Mouse (Mus musculus): ENCODE results near the gene Tomm34. TPM values are rescaled to one million over a fixed set of nuclear protein-coding genes. Genes with fewer than 3 reads are reported as not detected.

Tomm34 gene
- total RNA-seq, 1 experiment from 2014 or later: 38.3 TPM

GRCm38 (mm10) chr2:164031147-164031546 lies 39.8 kb downstream of the Tomm34 start:
- ATAC-seq (replicated peaks; ENCODE audit: insufficient number of reproducible peaks, low FRiP score, low TSS enrichment, poor library complexity, severe bottlenecking): no peak

DNA sequence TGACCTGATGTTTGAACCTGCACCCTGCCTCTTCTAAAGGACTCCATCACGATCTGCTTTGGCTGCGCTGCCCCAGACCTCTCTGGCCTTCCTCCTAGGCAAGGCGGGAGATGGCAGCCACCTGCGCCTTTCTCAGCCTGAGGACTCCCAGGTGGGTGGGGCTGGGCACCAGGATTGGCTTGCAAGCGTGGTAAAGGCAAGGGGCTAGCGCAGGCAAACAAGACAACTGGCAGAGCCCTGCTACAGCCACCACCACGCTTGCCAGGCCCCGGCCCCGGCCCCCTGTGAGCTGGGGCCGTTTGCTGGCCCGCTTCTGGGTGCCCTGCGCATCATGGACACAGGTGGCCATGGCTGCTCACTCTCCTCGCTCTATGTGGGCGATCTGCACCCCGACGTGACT lies 45.8 kb downstream of the Tomm34 start, which contains the start of gene Pabpc1l:
Gene Pabpc1l (plus strand): TSS at position 301 of the 400 bp plus-strand sequence.
- ATAC-seq (replicated peaks; ENCODE audit: insufficient number of reproducible peaks, low FRiP score, low TSS enrichment, poor library complexity, severe bottlenecking): no peak

- ATAC-seq (replicated peaks; ENCODE audit: insufficient number of reproducible peaks, low FRiP score, low TSS enrichment, poor library complexity, severe bottlenecking): no peak
Measured at GRCm38 (mm10) chr2:164022104-164022503, 48.9 kb downstream of the Tomm34 start.

- no peak for ATAC-seq (replicated peaks; ENCODE audit: insufficient number of reproducible peaks, low FRiP score, low TSS enrichment, poor library complexity, severe bottlenecking)
Measured at GRCm38 (mm10) chr2:164019943-164020342, 51.0 kb downstream of the Tomm34 start.

DNA sequence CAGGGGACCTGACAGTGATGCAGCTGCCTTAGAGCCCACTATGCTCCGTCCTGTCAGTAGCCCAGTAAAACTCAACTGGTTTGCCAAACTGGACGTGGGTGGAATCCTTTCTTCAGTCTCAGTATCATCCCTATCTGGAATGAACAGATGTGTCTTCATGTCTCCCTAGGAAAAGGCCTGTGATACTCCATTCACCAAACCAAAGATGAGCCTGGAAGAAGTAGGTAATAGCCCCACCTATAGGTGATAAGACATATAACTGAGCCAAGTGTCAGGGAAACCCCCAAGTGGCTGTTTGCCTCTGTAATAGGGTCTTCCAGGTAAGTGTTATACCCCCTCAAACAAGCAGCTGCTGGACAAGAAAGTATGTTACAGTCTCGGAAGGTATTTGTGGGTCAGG lies 52.1 kb downstream of the Tomm34 start:
- no peak for ATAC-seq (replicated peaks; ENCODE audit: insufficient number of reproducible peaks, low FRiP score, low TSS enrichment, poor library complexity, severe bottlenecking)

- ATAC-seq (replicated peaks; ENCODE audit: insufficient number of reproducible peaks, low FRiP score, low TSS enrichment, poor library complexity, severe bottlenecking): no peak
Measured at GRCm38 (mm10) chr2:164015304-164015703, 55.7 kb downstream of the Tomm34 start.

GRCm38 (mm10) chr2:164010944-164011343 lies 60.0 kb downstream of the Tomm34 start:
- 0 out of 2 replicates have a peak, but pooled peaks have one; percentile 48 for ATAC-seq (replicated peaks; ENCODE audit: insufficient number of reproducible peaks, low FRiP score, low TSS enrichment, poor library complexity, severe bottlenecking)

DNA sequence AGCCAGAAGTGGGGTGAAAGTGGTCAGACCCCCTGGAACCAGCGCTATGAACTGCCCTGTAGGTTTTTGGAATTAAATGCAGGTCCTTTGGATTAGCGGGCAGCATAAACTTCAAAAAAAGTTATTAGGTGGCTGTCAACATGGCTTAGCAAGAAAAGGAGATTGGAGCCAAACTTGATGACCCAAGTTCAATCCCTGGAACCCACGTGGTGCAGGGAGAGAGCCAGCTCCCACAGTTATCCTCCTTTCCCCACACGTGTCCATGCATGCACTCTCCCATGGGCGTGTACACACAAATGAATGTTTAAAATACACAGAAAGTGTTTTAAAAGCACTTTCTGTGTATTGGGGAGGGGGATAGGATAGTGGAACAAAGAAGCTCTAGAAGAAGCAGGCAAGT lies 60.5 kb downstream of the Tomm34 start:
- no peak for ATAC-seq (replicated peaks; ENCODE audit: insufficient number of reproducible peaks, low FRiP score, low TSS enrichment, poor library complexity, severe bottlenecking)

GRCm38 (mm10) chr2:164009227-164009626 lies 61.7 kb downstream of the Tomm34 start:
- no peak for ATAC-seq (replicated peaks; ENCODE audit: insufficient number of reproducible peaks, low FRiP score, low TSS enrichment, poor library complexity, severe bottlenecking)

GRCm38 (mm10) chr2:164007987-164008545 lies 62.9 kb downstream of the Tomm34 start:
- no peak for ATAC-seq (replicated peaks; ENCODE audit: insufficient number of reproducible peaks, low FRiP score, low TSS enrichment, poor library complexity, severe bottlenecking)

DNA sequence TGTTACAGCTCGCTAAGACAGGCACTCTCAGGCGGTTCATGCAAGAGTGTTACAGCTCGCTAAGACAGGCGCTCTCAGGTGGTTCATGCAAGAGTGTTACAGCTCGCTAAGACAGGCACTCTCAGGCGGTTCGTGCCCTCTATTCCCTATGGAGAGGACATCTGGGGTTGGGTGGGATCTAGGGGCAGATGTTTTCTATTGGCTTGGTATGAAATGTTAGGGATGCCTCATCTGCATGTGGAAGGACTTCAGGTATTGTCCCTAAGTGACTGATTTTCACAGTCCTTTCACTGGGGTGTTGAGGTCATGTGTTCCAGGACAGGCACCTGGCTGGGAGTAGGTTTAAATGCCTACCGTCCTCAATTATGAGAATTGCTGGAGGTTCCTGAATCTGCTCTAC lies 63.4 kb downstream of the Tomm34 start:
- ATAC-seq (replicated peaks; ENCODE audit: insufficient number of reproducible peaks, low FRiP score, low TSS enrichment, poor library complexity, severe bottlenecking): no peak

GRCm38 (mm10) chr2:164006932-164007331 lies 64.0 kb downstream of the Tomm34 start:
- peak; percentile 76 for ATAC-seq (replicated peaks; ENCODE audit: insufficient number of reproducible peaks, low FRiP score, low TSS enrichment, poor library complexity, severe bottlenecking)

GRCm38 (mm10) chr2:164004503-164004902 lies 66.5 kb downstream of the Tomm34 start:
- ATAC-seq (replicated peaks; ENCODE audit: insufficient number of reproducible peaks, low FRiP score, low TSS enrichment, poor library complexity, severe bottlenecking): no peak

Other genes with a start within 250 kb of the Tomm34 start
- not detected in 3 replicates for gene Kcnk15, start 217.5 kb downstream of the Tomm34 start, total RNA-seq (2017)
- not detected in 3 replicates for gene Rims4, start 152.5 kb downstream of the Tomm34 start, total RNA-seq (2017)
- gene Ywhab, start 76.2 kb downstream of the Tomm34 start, total RNA-seq (2017): 50.9 to 83.0 TPM (median 67.5 TPM) in 3 replicates
- gene Pabpc1l, start 45.7 kb downstream of the Tomm34 start, total RNA-seq (2017): 1.9 to 3.5 TPM in 2 of 3 replicates, not detected in the other
- gene Stk4, start 847 bp downstream of the Tomm34 start, total RNA-seq (2017): 304 to 378 TPM (median 341 TPM) in 3 replicates
- not detected in 3 replicates for gene Kcns1, start 99.9 kb upstream of the Tomm34 start, total RNA-seq (2017)
- not detected in 3 replicates for gene Wfdc5, start 111.6 kb upstream of the Tomm34 start, total RNA-seq (2017)
- gene Wfdc12, start 119.4 kb upstream of the Tomm34 start, total RNA-seq (2017): not detected in 3 replicates
- not detected in 3 replicates for gene Wfdc15a, start 129.0 kb upstream of the Tomm34 start, total RNA-seq (2017)
- gene Wfdc15b, start 150.5 kb upstream of the Tomm34 start, total RNA-seq (2017): not detected in 3 replicates
- 1.1 to 1.6 TPM in 2 of 3 replicates, not detected in the other for gene Svs2, start 167.3 kb upstream of the Tomm34 start, total RNA-seq (2017)
- not detected in 3 replicates for gene Svs3b, start 185.5 kb upstream of the Tomm34 start, total RNA-seq (2017)
- gene Svs4, start 207.3 kb upstream of the Tomm34 start, total RNA-seq (2017): not detected in 3 replicates
- gene Svs3a, start 218.1 kb upstream of the Tomm34 start, total RNA-seq (2017): not detected in 3 replicates
- gene Svs6, start 245.6 kb upstream of the Tomm34 start, total RNA-seq (2017): not detected in 3 replicates